Mouse (Mus musculus): Measurements from ENCODE around the gene Gpx1. TPM values are rescaled to one million over a fixed set of nuclear protein-coding genes. Genes with fewer than 3 reads are reported as not detected.

Gene Gpx1
- polyA plus RNA-seq (2012; ENCODE audit: low replicate concordance): 259 and 377 TPM in 2 replicates

GRCm38 (mm10) chr9:108338886-108339781 lies at the start of gene Gpx1:
Gene Gpx1 (plus strand): TSS chr9:108338903.

GRCm38 (mm10) chr9:108290016-108290750 lies 48.5 kb upstream of the Gpx1 start, which contains the start of gene Nicn1:
Gene Nicn1 (plus strand): TSS chr9:108290429.

GRCm38 (mm10) chr9:108296453-108297355 lies 42.0 kb upstream of the Gpx1 start, which contains the start of gene Amt:
Gene Amt (plus strand): TSS chr9:108296853.

GRCm38 (mm10) chr9:108305629-108306520 lies 32.8 kb upstream of the Gpx1 start, which contains the start of the genes Rhoa and Tcta:
Gene Rhoa (plus strand): TSS chr9:108306129.
Gene Tcta (minus strand): TSS chr9:108306160.

GRCm38 (mm10) chr9:108347540-108348289 lies 9.0 kb downstream of the Gpx1 start, which contains the start of gene Usp4:
Gene Usp4 (plus strand): TSS chr9:108347853.

Other genes with a start within 250 kb of the Gpx1 start
- 50.4 and 78.3 TPM in 2 replicates for gene Apeh, start 244.3 kb upstream of the Gpx1 start, polyA plus RNA-seq (2012; ENCODE audit: low replicate concordance)
- 1.6 and 2.0 TPM in 2 replicates for gene Bsn, start 148.5 kb upstream of the Gpx1 start, polyA plus RNA-seq (2012; ENCODE audit: low replicate concordance)
- 20.6 and 21.7 TPM in 2 replicates for gene Dag1, start 74.9 kb upstream of the Gpx1 start, polyA plus RNA-seq (2012; ENCODE audit: low replicate concordance)
- gene Nicn1, start 48.5 kb upstream of the Gpx1 start, polyA plus RNA-seq (2012; ENCODE audit: low replicate concordance): 0.24 and 0.65 TPM in 2 replicates
- gene Amt, start 42.0 kb upstream of the Gpx1 start, polyA plus RNA-seq (2012; ENCODE audit: low replicate concordance): 0.12 and 0.45 TPM in 2 replicates
- gene Rhoa, start 32.8 kb upstream of the Gpx1 start, polyA plus RNA-seq (2012; ENCODE audit: low replicate concordance): 168 and 183 TPM in 2 replicates
- 3.9 and 6.1 TPM in 2 replicates for gene Tcta, start 32.7 kb upstream of the Gpx1 start, polyA plus RNA-seq (2012; ENCODE audit: low replicate concordance)
- 18.2 and 114 TPM in 2 replicates for gene Usp4, start 8.9 kb downstream of the Gpx1 start, polyA plus RNA-seq (2012; ENCODE audit: low replicate concordance)
- gene 1700102P08Rik, start 53.9 kb downstream of the Gpx1 start, polyA plus RNA-seq (2012; ENCODE audit: low replicate concordance): 3.3 and 5.5 TPM in 2 replicates
- gene Ccdc36, start 89.6 kb downstream of the Gpx1 start, polyA plus RNA-seq (2012; ENCODE audit: low replicate concordance): 0.08 TPM in 1 of 2 replicates, not detected in the other
- gene BC048562, start 97.6 kb downstream of the Gpx1 start, polyA plus RNA-seq (2012; ENCODE audit: low replicate concordance): not detected in 2 replicates
- gene Ccdc71, start 121.6 kb downstream of the Gpx1 start, polyA plus RNA-seq (2012; ENCODE audit: low replicate concordance): 15.7 and 24.2 TPM in 2 replicates
- 13.3 and 17.0 TPM in 2 replicates for gene Klhdc8b, start 122.7 kb downstream of the Gpx1 start, polyA plus RNA-seq (2012; ENCODE audit: low replicate concordance)
- 0.42 and 1.4 TPM in 2 replicates for gene Lamb2, start 140.8 kb downstream of the Gpx1 start, polyA plus RNA-seq (2012; ENCODE audit: low replicate concordance)
- 85.5 and 193 TPM in 2 replicates for gene Usp19, start 151.7 kb downstream of the Gpx1 start, polyA plus RNA-seq (2012; ENCODE audit: low replicate concordance)
- gene Qars, start 168.8 kb downstream of the Gpx1 start, polyA plus RNA-seq (2012; ENCODE audit: low replicate concordance): 27.8 and 92.7 TPM in 2 replicates
- gene Qrich1, start 177.9 kb downstream of the Gpx1 start, polyA plus RNA-seq (2012; ENCODE audit: low replicate concordance): 65.0 and 106 TPM in 2 replicates
- gene Impdh2, start 221.4 kb downstream of the Gpx1 start, polyA plus RNA-seq (2012; ENCODE audit: low replicate concordance): 31.4 and 47.0 TPM in 2 replicates
- gene Ndufaf3, start 228.5 kb downstream of the Gpx1 start, polyA plus RNA-seq (2012; ENCODE audit: low replicate concordance): 6.9 and 18.4 TPM in 2 replicates
- 157 and 182 TPM in 2 replicates for gene Dalrd3, start 231.0 kb downstream of the Gpx1 start, polyA plus RNA-seq (2012; ENCODE audit: low replicate concordance)
- 13.4 and 24.3 TPM in 2 replicates for gene Wdr6, start 239.8 kb downstream of the Gpx1 start, polyA plus RNA-seq (2012; ENCODE audit: low replicate concordance)